Mouse (Mus musculus) E14TG2a.4 (cell line): ENCODE results near the gene Gm3404.
"Not testable (repeated sequence)": the region's sequence is repeated elsewhere in the genome, so short reads cannot be mapped to it uniquely, and the experiment has no call there.

Experiments used
- CTCF ChIP-seq: conservative IDR thresholded peaks from 2 replicates; pipeline ENCODE4 v1.5.1; 2014; ENCODE audit warnings: low read length
- NANOG ChIP-seq: IDR thresholded peaks from 2 replicates; pipeline ENCODE4 v1.6.1; 2014; ENCODE audit warnings: borderline replicate concordance, low read length, mixed read lengths
- POU5F1 ChIP-seq: IDR thresholded peaks from 2 replicates; pipeline ENCODE4 v1.6.1; 2014; ENCODE audit warnings: low read length, borderline replicate concordance

DNA sequence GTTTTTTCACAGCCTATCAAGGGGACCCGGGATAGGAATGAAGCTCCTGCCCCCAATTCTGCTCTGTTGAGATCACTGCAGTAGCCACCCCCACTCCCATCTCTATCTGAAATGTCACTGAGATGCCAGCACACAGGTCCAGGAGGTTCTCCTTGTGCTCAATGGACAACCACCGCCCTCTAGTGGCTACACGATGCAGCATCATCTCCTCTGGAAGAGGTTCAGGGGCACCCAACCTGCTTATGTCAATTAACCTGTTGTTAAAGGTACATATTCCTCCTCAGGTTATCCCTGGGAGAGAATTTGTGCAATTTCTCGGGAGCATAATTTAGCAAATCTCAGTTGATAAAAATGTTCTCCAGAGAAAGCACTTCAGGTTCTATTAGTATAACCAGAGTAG, 36.6 kb upstream of the Gm3404 start:
- peak; percentile 10; the same call in 1 of the 2 replicates for TF ChIP-seq CTCF
- not testable (repeated sequence) for TF ChIP-seq NANOG, POU5F1
